Mouse (Mus musculus): ENCODE results near the gene Cntnap1.

GRCm38 (mm10) chr11:101130056-101130756 is 40.1 kb upstream of the Cntnap1 start:
- TF ChIP-seq CTCF (IDR thresholded peaks at IDR 0.05; ENCODE audit: extremely low read depth, insufficient read depth, insufficient read length, insufficient replicate concordance) (no peak), POLR2A (IDR thresholded peaks at IDR 0.05; ENCODE audit: low read depth, low read length) (no peak)
